Mouse (Mus musculus) G1E (cell line): Measurements from ENCODE around the gene Trib2. TPM values are rescaled to one million over a fixed set of nuclear protein-coding genes. Genes with fewer than 3 reads are reported as not detected.

Experiments
- ATAC-seq: 2 replicates; pipeline ENCODE4 v1.8.0; 2016; ENCODE audit warnings: mild to moderate bottlenecking; ENCODE audit not compliant: insufficient number of reproducible peaks, poor library complexity, low FRiP score, severe bottlenecking; ENCODE audit errors: extremely low read depth
- DNase-seq: peaks from one replicate; pipeline ENCODE4 v3.0.0; 2012; ENCODE audit warnings: low spot score
- H3K27me3 ChIP-seq: 2 replicates; pipeline ENCODE4 v1.6.1; 2012; ENCODE audit warnings: mild to moderate bottlenecking, low read length, inconsistent platforms; ENCODE audit not compliant: insufficient read depth
- H3K36me3 ChIP-seq: replicated peaks from 2 replicates; pipeline ENCODE3; 2012; ENCODE audit warnings: mild to moderate bottlenecking, inconsistent platforms
- H3K4me1 ChIP-seq: 2 replicates; pipeline ENCODE4 v1.6.1; 2012; ENCODE audit warnings: low read depth, low read length, inconsistent platforms, mixed read lengths; ENCODE audit not compliant: insufficient read depth
- H3K4me3 ChIP-seq: 2 replicates; pipeline ENCODE4 v1.5.1; 2012; ENCODE audit warnings: low read depth, mild to moderate bottlenecking, inconsistent platforms, low read length, moderate library complexity, mixed read lengths
- H3K9me3 ChIP-seq: replicated peaks from 2 replicates; pipeline ENCODE4 v1.6.1; 2012; ENCODE audit warnings: inconsistent platforms
- CTCF ChIP-seq: IDR thresholded peaks from 2 replicates; pipeline ENCODE4 v1.5.1; 2012; ENCODE audit warnings: low read depth, low read length, inconsistent platforms, mixed read lengths
- GATA1 ChIP-seq: IDR thresholded peaks from 2 replicates; pipeline ENCODE4 v1.6.1; 2012; ENCODE audit warnings: borderline replicate concordance, low read length, inconsistent platforms, mixed read lengths
- GATA2 ChIP-seq: IDR thresholded peaks from 2 replicates; pipeline ENCODE4 v1.6.1; 2012; ENCODE audit warnings: low read depth, low read length, inconsistent platforms, borderline replicate concordance
- POLR2AphosphoS5 ChIP-seq: IDR thresholded peaks from 2 replicates; pipeline ENCODE4 v1.6.1; 2012; ENCODE audit warnings: low read depth, low read length, inconsistent platforms; ENCODE audit not compliant: insufficient replicate concordance
- TAL1 ChIP-seq: conservative IDR thresholded peaks from 2 replicates; pipeline ENCODE4 v1.6.1; 2012; ENCODE audit warnings: low read depth, low read length, inconsistent platforms, mixed read lengths
- polyA plus RNA-seq: library from polyadenylated mRNA; stranded (reverse); fragments of >175 nt; gene quantifications from 2 replicates; pipeline ENCODE4 v1.2.3, GENCODE M21; 2012
- total RNA-seq, 2 experiments: library from RNA; stranded (forward) in 1 of 2; stranded (reverse) in 1 of 2; fragments of 200-1000 nt in 1 of 2; fragments of >200 nt in 1 of 2; fragmentation: Nextera tagmentation in 1 of 2; gene quantifications; 2 replicates each; pipeline ENCODE4 v1.2.3; 2014 to 2017

Trib2 gene
- total and polyA plus RNA-seq, 3 experiments = 0.11 TPM; not detected in 2

DNA sequence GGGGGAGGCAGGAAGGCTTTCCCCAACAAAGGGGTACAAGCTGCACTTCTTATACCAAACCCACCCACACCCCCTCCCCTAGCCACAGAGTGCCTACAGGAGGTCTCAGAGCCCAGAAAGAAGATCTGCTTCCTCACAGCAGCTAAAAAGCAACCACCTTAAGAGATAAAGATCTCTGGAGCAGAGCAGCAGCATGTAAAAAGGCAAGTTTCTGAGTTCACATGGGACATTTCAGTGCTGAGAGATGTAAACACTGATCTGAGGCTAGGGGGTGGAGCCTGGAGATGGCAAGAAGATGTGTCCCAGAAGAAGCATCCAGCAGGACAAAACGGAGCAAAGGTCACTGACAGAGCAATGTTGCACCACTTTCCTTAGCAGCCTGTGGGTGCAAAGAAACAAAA lies 11.8 kb downstream of the Trib2 start:
- peaks cover 9% of the 10 kb centered on the region; the same call in 1 of the 2 replicates for H3K9me3 ChIP-seq
- no peak overlapping the region for H3K4me3 ChIP-seq
- TF ChIP-seq POLR2AphosphoS5 = no peak
- TF ChIP-seq TAL1 = no peak
- no peak for TF ChIP-seq CTCF
- TF ChIP-seq GATA1 = no peak
- no peak for TF ChIP-seq GATA2
- no peak for DNase-seq
- H3K36me3 ChIP-seq = no peaks in the 10 kb centered on the region
- no peaks in the 10 kb centered on the region for H3K27me3 ChIP-seq
- H3K4me1 ChIP-seq = no peaks in the 10 kb centered on the region
- ATAC-seq = no peak

DNA sequence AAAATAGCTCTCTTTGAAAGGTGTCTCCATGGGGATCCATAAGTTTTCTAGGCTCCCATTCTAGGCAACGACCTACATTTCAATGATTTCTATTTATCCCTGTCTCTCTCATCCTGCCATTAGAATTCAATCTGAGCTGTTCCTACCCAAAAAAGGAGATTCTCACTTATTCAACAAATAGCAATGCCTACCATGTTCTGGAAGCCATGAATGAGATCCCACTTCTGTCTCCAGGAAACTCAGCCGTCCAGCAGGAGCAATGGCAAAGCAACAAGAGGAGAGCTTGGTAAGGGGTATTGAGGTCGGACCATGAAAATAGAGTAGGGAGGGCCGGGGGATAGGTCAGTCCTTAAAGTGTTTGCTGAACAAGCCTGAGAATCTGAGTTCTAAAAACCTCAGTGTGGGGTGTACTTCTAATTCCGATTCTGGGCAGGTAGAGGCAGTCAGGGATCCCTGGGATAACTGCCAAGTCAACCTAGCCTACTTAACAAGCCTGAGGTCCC lies 12.7 kb downstream of the Trib2 start:
- no peak overlapping the region for H3K4me3 ChIP-seq
- H3K9me3 ChIP-seq = peaks cover 6% of the 10 kb centered on the region; the same call in 1 of the 2 replicates
- no peaks in the 10 kb centered on the region for H3K4me1 ChIP-seq
- ATAC-seq (no peak), DNase-seq (no peak)
- H3K27me3 ChIP-seq = no peaks in the 10 kb centered on the region
- H3K36me3 ChIP-seq = no peaks in the 10 kb centered on the region
- no peak for TF ChIP-seq CTCF
- no peak for TF ChIP-seq GATA2
- no peak for TF ChIP-seq POLR2AphosphoS5
- no peak for TF ChIP-seq GATA1
- TF ChIP-seq TAL1 = no peak

DNA sequence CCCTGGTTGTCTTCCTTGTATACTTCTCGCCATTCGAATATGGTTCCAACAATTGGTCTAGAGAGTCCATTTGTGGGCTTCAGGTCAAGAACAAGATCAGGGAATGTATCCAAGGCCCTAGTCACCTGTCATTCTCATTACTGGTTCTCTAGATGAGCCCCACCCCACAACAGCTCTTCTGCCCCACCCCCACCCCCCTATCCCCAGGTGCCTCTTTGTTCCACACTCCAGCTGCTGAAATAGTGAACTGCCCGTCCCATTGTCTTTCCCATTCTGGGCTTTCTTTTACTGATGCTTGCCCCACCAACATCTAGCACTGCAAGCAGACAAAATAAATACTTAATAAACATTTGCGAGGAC lies 15.2 kb downstream of the Trib2 start:
- Histone ChIP-seq H3K27me3 (no peaks in the 10 kb centered on the region), H3K36me3 (no peaks in the 10 kb centered on the region)
- no peak for ATAC-seq

DNA sequence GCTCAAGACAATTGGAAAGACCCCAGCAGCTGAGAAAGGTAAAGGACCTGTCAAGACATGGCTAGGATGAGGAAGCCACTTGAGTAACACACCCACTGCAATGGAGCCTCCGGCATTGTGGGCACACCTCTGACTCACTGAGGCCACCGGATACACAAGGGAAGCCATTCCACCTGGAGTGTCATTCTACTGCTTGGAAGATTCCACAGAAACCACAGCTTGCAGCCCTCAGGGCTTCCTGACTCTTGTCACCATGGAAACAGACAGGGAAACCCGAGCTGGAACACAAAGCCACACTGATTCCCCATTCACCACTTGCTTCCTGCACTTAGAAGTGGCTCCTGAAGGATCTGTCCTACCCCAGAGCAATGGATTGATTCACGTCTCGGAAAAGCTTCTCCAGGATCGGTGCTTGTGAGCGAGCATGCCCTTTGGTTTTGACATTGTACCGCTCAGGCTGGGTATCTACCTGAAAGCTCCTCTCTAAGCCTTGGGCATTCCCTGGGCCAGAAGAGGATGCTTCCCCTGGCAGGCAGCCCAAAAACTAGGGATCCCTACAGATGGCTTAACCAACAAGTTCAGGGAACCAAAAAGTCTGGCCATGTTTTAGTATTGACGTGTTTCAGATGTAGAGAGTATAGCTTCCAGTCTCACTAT lies 15.7 kb downstream of the Trib2 start:
- H3K36me3 ChIP-seq = no peaks in the 10 kb centered on the region
- H3K9me3 ChIP-seq = peaks cover 8% of the 10 kb centered on the region; the same call in 1 of the 2 replicates
- no peak for DNase-seq
- TF ChIP-seq GATA2 (no peak), CTCF (no peak), GATA1 (no peak), TAL1 (no peak), POLR2AphosphoS5 (no peak)
- no peaks in the 10 kb centered on the region for H3K4me1 ChIP-seq
- no peak for ATAC-seq
- H3K4me3 ChIP-seq = no peak overlapping the region
- H3K27me3 ChIP-seq = no peaks in the 10 kb centered on the region

More for the DNA sequence above, 15.2 kb downstream of the Trib2 start:
- no peaks in the 10 kb centered on the region for H3K4me1 ChIP-seq
- no peak for DNase-seq
- no peak overlapping the region for H3K4me3 ChIP-seq
- peaks cover 7% of the 10 kb centered on the region; the same call in 1 of the 2 replicates for H3K9me3 ChIP-seq
- no peak for TF ChIP-seq CTCF
- no peak for TF ChIP-seq TAL1
- TF ChIP-seq GATA2 = no peak
- no peak for TF ChIP-seq POLR2AphosphoS5
- no peak for TF ChIP-seq GATA1

DNA sequence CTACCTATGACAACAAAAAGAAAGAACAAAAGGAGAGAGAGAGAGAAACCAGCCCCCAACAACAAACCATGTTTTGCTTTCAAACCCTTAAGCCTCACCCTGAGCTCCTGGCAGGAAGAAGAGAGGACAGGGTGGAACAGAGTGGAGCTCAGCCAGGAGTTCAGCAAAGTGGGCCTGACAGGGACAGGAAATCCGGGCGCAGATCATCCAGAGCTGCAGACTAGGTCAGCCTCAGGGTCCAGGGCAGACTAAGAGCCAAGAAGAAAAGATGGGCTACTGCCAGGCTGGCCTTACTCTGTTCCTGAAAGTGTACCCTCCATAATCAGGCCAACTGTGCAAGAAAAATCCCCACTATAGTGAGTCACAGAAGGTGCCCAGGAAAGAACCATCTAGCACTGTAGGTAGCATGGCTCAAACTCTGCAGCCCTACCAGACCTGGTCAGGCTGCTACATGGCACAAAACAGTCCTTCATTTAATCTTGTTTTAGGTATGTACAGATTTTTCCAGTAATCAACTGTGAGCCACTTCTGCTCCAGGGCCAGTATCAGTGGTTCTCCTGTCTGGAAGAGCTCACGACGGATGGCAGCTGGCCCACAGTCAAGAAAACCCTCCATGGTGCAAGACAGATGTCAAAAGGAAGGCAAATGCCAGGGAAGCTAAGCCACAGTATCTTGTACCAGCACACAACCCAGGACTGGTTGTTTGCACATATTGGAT lies 16.4 kb downstream of the Trib2 start:
- TF ChIP-seq GATA2 (no peak), POLR2AphosphoS5 (no peak), CTCF (no peak), TAL1 (no peak), GATA1 (no peak)
- Histone ChIP-seq H3K9me3 (peaks cover 8% of the 10 kb centered on the region; the same call in 1 of the 2 replicates), H3K4me3 (no peak overlapping the region), H3K36me3 (no peaks in the 10 kb centered on the region), H3K4me1 (no peaks in the 10 kb centered on the region), H3K27me3 (no peaks in the 10 kb centered on the region)
- DNase-seq (no peak), ATAC-seq (no peak)

DNA sequence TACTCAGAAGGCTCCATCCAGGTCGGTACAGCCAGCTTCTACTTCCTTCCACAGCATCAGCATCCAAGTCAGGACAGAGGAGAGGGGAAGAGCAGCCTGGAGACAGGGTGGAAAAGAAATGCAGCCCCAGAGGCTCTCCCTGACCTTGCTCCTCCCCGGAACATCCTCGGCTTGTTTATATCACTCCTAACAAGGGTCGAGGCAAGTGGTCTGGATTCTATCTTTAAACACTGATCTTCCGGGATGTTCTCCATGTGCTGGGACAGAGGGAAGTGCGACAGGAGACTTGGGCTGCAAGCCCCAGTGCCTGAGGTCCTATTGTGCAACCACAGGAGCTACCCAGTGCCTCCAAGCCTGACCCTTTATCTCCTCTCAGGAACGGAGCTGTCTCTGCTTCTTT lies 18.7 kb downstream of the Trib2 start:
- peaks cover 15% of the 10 kb centered on the region for H3K9me3 ChIP-seq
- H3K36me3 ChIP-seq = no peaks in the 10 kb centered on the region
- H3K4me1 ChIP-seq = no peaks in the 10 kb centered on the region
- no peak overlapping the region for H3K4me3 ChIP-seq
- no peaks in the 10 kb centered on the region for H3K27me3 ChIP-seq
- ATAC-seq (no peak), DNase-seq (no peak)
- no peak for TF ChIP-seq CTCF
- no peak for TF ChIP-seq GATA1
- TF ChIP-seq POLR2AphosphoS5 = no peak
- no peak for TF ChIP-seq GATA2
- no peak for TF ChIP-seq TAL1
